Mouse (Mus musculus): ENCODE data around the gene Pa2g4.

Gene Pa2g4

GRCm38 (mm10) chr10:128565788-128566531, at the start of gene Pa2g4:
Gene Pa2g4, minus strand, starts transcription at chr10:128565987.
- in situ Hi-C loops (cut with MboI; ENCODE audit: low pct_unique_long_range_greater_than_20kb in 1 of 2, low sequenced_read_pairs in 2 of 2, unreplicated experiment in 1 of 2): no loop called here

GRCm38 (mm10) chr10:128614934-128615333, 49.1 kb upstream of the Pa2g4 start:
- in situ Hi-C loops (cut with MboI; ENCODE audit: low pct_unique_long_range_greater_than_20kb in 1 of 2, low sequenced_read_pairs in 2 of 2, unreplicated experiment in 1 of 2): loop anchor here in 1 of 2 experiments (10.0 kb wide), 1 partner anchor 280 kb away; the partner anchor contains the start of gene Gdf11

- in situ Hi-C loops (cut with MboI; ENCODE audit: low pct_unique_long_range_greater_than_20kb in 1 of 2, low sequenced_read_pairs in 2 of 2, unreplicated experiment in 1 of 2): loop anchor here in 1 of 2 experiments (10.0 kb wide), 1 partner anchor 281 kb away; the partner anchor contains the start of gene Gdf11
These were observed 48.0 kb upstream of the Pa2g4 start for GRCm38 (mm10) chr10:128613820-128614219.

GRCm38 (mm10) chr10:128613154-128613440, 47.3 kb upstream of the Pa2g4 start:
- in situ Hi-C loops (cut with MboI; ENCODE audit: low pct_unique_long_range_greater_than_20kb in 1 of 2, low sequenced_read_pairs in 2 of 2, unreplicated experiment in 1 of 2): loop anchor here in 1 of 2 experiments (10.0 kb wide), 1 partner anchor 282 kb away; the partner anchor contains the start of gene Gdf11

- in situ Hi-C loops (cut with MboI; ENCODE audit: low pct_unique_long_range_greater_than_20kb in 1 of 2, low sequenced_read_pairs in 2 of 2, unreplicated experiment in 1 of 2): loop anchor here in 1 of 2 experiments (10.0 kb wide), 1 partner anchor 282 kb away; the partner anchor contains the start of gene Gdf11
These were observed 46.8 kb upstream of the Pa2g4 start for GRCm38 (mm10) chr10:128612433-128613153.

- in situ Hi-C loops (cut with MboI; ENCODE audit: low pct_unique_long_range_greater_than_20kb in 1 of 2, low sequenced_read_pairs in 2 of 2, unreplicated experiment in 1 of 2): no loop called here
These were observed 40.7 kb upstream of the Pa2g4 start for GRCm38 (mm10) chr10:128606483-128606882.

- in situ Hi-C loops (cut with MboI; ENCODE audit: low pct_unique_long_range_greater_than_20kb in 1 of 2, low sequenced_read_pairs in 2 of 2, unreplicated experiment in 1 of 2): no loop called here
These were observed 36.8 kb upstream of the Pa2g4 start for GRCm38 (mm10) chr10:128602470-128603128.

GRCm38 (mm10) chr10:128601499-128601898, 35.7 kb upstream of the Pa2g4 start:
- in situ Hi-C loops (cut with MboI; ENCODE audit: low pct_unique_long_range_greater_than_20kb in 1 of 2, low sequenced_read_pairs in 2 of 2, unreplicated experiment in 1 of 2): no loop called here

GRCm38 (mm10) chr10:128598476-128598875, 32.7 kb upstream of the Pa2g4 start:
- in situ Hi-C loops (cut with MboI; ENCODE audit: low pct_unique_long_range_greater_than_20kb in 1 of 2, low sequenced_read_pairs in 2 of 2, unreplicated experiment in 1 of 2): no loop called here

- in situ Hi-C loops (cut with MboI; ENCODE audit: low pct_unique_long_range_greater_than_20kb in 1 of 2, low sequenced_read_pairs in 2 of 2, unreplicated experiment in 1 of 2): no loop called here
These were observed 27.0 kb upstream of the Pa2g4 start for GRCm38 (mm10) chr10:128592797-128593196.

GRCm38 (mm10) chr10:128591436-128591835, 25.6 kb upstream of the Pa2g4 start:
- in situ Hi-C loops (cut with MboI; ENCODE audit: low pct_unique_long_range_greater_than_20kb in 1 of 2, low sequenced_read_pairs in 2 of 2, unreplicated experiment in 1 of 2): no loop called here

GRCm38 (mm10) chr10:128590193-128590690, 24.5 kb upstream of the Pa2g4 start:
- in situ Hi-C loops (cut with MboI; ENCODE audit: low pct_unique_long_range_greater_than_20kb in 1 of 2, low sequenced_read_pairs in 2 of 2, unreplicated experiment in 1 of 2): no loop called here

- in situ Hi-C loops (cut with MboI; ENCODE audit: low pct_unique_long_range_greater_than_20kb in 1 of 2, low sequenced_read_pairs in 2 of 2, unreplicated experiment in 1 of 2): no loop called here
These were observed 23.8 kb upstream of the Pa2g4 start, which contains the start of gene Erbb3 for GRCm38 (mm10) chr10:128589464-128590192. Gene Erbb3, minus strand, starts transcription at chr10:128589652.

GRCm38 (mm10) chr10:128588775-128589463, 23.1 kb upstream of the Pa2g4 start:
- in situ Hi-C loops (cut with MboI; ENCODE audit: low pct_unique_long_range_greater_than_20kb in 1 of 2, low sequenced_read_pairs in 2 of 2, unreplicated experiment in 1 of 2): no loop called here

GRCm38 (mm10) chr10:128588136-128588535, 22.3 kb upstream of the Pa2g4 start:
- in situ Hi-C loops (cut with MboI; ENCODE audit: low pct_unique_long_range_greater_than_20kb in 1 of 2, low sequenced_read_pairs in 2 of 2, unreplicated experiment in 1 of 2): no loop called here

- in situ Hi-C loops (cut with MboI; ENCODE audit: low pct_unique_long_range_greater_than_20kb in 1 of 2, low sequenced_read_pairs in 2 of 2, unreplicated experiment in 1 of 2): no loop called here
These were observed 21.9 kb upstream of the Pa2g4 start for GRCm38 (mm10) chr10:128587697-128588096.

- in situ Hi-C loops (cut with MboI; ENCODE audit: low pct_unique_long_range_greater_than_20kb in 1 of 2, low sequenced_read_pairs in 2 of 2, unreplicated experiment in 1 of 2): no loop called here
These were observed 21.3 kb upstream of the Pa2g4 start for GRCm38 (mm10) chr10:128587120-128587519.

- in situ Hi-C loops (cut with MboI; ENCODE audit: low pct_unique_long_range_greater_than_20kb in 1 of 2, low sequenced_read_pairs in 2 of 2, unreplicated experiment in 1 of 2): no loop called here
These were observed 20.8 kb upstream of the Pa2g4 start for GRCm38 (mm10) chr10:128586546-128586945.
